Mouse (Mus musculus) embryonic stem cell, embryonic (primary cell): Measurements from ENCODE around the gene Klk7.

Experiments used
- CTCF ChIA-PET, 4 experiments: fragments of 300-600 bp in 2 of 4; fragments of 350-600 bp in 2 of 4; sonication (Branson Sonifier 250); formaldehyde crosslinking; loops; one replicate each; lab custom pipeline; 2022; ENCODE audit warnings: inconsistent platforms in 2 of 4; lab: Charles Lee
- POLR2A ChIA-PET, 4 experiments: fragments of 300-600 bp in 2 of 4; fragments of 350-600 bp in 2 of 4; sonication (Branson Sonifier 250); formaldehyde crosslinking; loops; one replicate each; lab custom pipeline; 2022; ENCODE audit warnings: antibody characterized with exemption in 4 of 4, inconsistent platforms in 1 of 4; lab: Charles Lee

The Klk7 gene

GRCm38 (mm10) chr7:43843801-43844200, 32.7 kb downstream of the Klk7 start:
- CTCF ChIA-PET, result interaction anchor here in 2 of 4 experiments (0.6 to 1.0 kb wide), 4 partner anchors 51 to 474 kb away, joined by 3 read pairs; no protein-coding TSS in a partner anchor
- POLR2A ChIA-PET, result interaction anchor here in 2 of 4 experiments (0.8 to 1.9 kb wide), 5 partner anchors 11 to 219 kb away, joined by 3 to 5 read pairs (median 4); no protein-coding TSS in a partner anchor

- ChIA-PET CTCF (no interaction called here), POLR2A (no interaction called here)
Observed at GRCm38 (mm10) chr7:43851616-43852015, 40.5 kb downstream of the Klk7 start.

- ChIA-PET CTCF (interaction anchor here in 2 of 4 experiments (1.1 to 2.3 kb wide), 4 partner anchors 26 to 74 kb away, joined by 3 to 8 read pairs (median 4); partner anchors contain the start of genes Klk10 (in 1 of the 2) and Klk4 (in 1 of the 2)), POLR2A (interaction anchor here in 1 of 4 experiments (1.1 kb wide), 1 partner anchor 11 kb away, joined by 4 read pairs; no protein-coding TSS in a partner anchor)
Observed at GRCm38 (mm10) chr7:43854642-43855380, 43.7 kb downstream of the Klk7 start.

GRCm38 (mm10) chr7:43855709-43856108, 44.6 kb downstream of the Klk7 start:
- CTCF ChIA-PET, result interaction anchor here in 3 of 4 experiments (0.5 to 2.3 kb wide), 5 partner anchors 25 to 186 kb away, joined by 3 to 8 read pairs (median 3); partner anchors contain the start of genes Klk10 (in 1 of the 3) and Klk4 (in 1 of the 3)
- POLR2A ChIA-PET, result interaction anchor here in 2 of 4 experiments (0.7 to 1.6 kb wide), 3 partner anchors 58 to 248 kb away, joined by 3 to 6 read pairs (median 4); partner anchors contain the start of gene Klk8 (in 1 of the 2)

GRCm38 (mm10) chr7:43856307-43856706, 45.2 kb downstream of the Klk7 start:
- POLR2A ChIA-PET, result interaction anchor here in 2 of 4 experiments (0.7 to 1.6 kb wide), 3 partner anchors 58 to 248 kb away, joined by 3 to 6 read pairs (median 4); partner anchors contain the start of gene Klk8 (in 1 of the 2)
- CTCF ChIA-PET, result interaction anchor here in 2 of 4 experiments (0.8 to 2.3 kb wide), 5 partner anchors 60 to 187 kb away, joined by 3 to 8 read pairs (median 4); partner anchors contain the start of gene Klk10 (in 1 of the 2)

- ChIA-PET POLR2A (interaction anchor here in 3 of 4 experiments (0.7 to 1.4 kb wide), 6 partner anchors 11 to 851 kb away, joined by 3 to 4 read pairs (median 3); partner anchors contain the start of gene Izumo2 (in 1 of the 3)), CTCF (interaction anchor here in 1 of 4 experiments (0.5 to 1.0 kb wide), 2 partner anchors 61 to 112 kb away, joined by 3 to 4 read pairs; no protein-coding TSS in a partner anchor)
Observed at GRCm38 (mm10) chr7:43857501-43857900, 46.4 kb downstream of the Klk7 start.

GRCm38 (mm10) chr7:43860411-43860810, 49.3 kb downstream of the Klk7 start:
- CTCF ChIA-PET, result interaction anchor here (0.6 to 2.0 kb wide), 6 partner anchors 25 to 438 kb away, joined by 3 to 5 read pairs (median 4); no protein-coding TSS in a partner anchor
- POLR2A ChIA-PET, result interaction anchor here in 2 of 4 experiments (1.2 to 1.6 kb wide), 2 partner anchors 17 to 60 kb away, joined by 3 to 4 read pairs; no protein-coding TSS in a partner anchor
